Mouse (Mus musculus): Measurements from ENCODE around the gene Myl9. TPM values are rescaled to one million over a fixed set of nuclear protein-coding genes. Genes with fewer than 3 reads are reported as not detected.
"Not testable (repeated sequence)": the region's sequence is repeated elsewhere in the genome, so short reads cannot be mapped to it uniquely, and the experiment has no call there.

Myl9 gene
- polyA plus RNA-seq, 1 experiment from 2014 or later: 400 TPM

GRCm38 (mm10) chr2:156787776-156788105 lies 12.5 kb downstream of the Myl9 start:
- Histone ChIP-seq H3K36me3 (ENCODE audit: control insufficient read depth, insufficient read depth, low read length) (no peaks in the 10 kb centered on the region), H3K9me3 (ENCODE audit: control insufficient read depth, low read length) (peaks cover 8% of the 10 kb centered on the region; the same call in 1 of the 2 replicates)
- no peak for ATAC-seq (ENCODE audit: low read depth)

GRCm38 (mm10) chr2:156788836-156789235 lies 13.6 kb downstream of the Myl9 start:
- Histone ChIP-seq H3K36me3 (ENCODE audit: control insufficient read depth, insufficient read depth, low read length) (no peaks in the 10 kb centered on the region), H3K27me3 (ENCODE audit: control insufficient read depth, insufficient read depth, low read depth, low read length) (no peaks in the 10 kb centered on the region), H3K4me2 (ENCODE audit: low read depth, low read length) (no peak overlapping the region), H3K27ac (ENCODE audit: low read length) (no peak overlapping the region), H3K9ac (ENCODE audit: low read length) (no peak overlapping the region), H3K4me1 (replicated peaks; ENCODE audit: control insufficient read depth, insufficient read depth, low read length) (no peaks in the 10 kb centered on the region), H3K9me3 (ENCODE audit: control insufficient read depth, low read length) (peaks cover 8% of the 10 kb centered on the region; the same call in 1 of the 2 replicates), H3K4me3 (ENCODE audit: low read length) (no peak overlapping the region)
- 70% methylated on average over 1 of the region's 1 CpGs for WGBS
- ATAC-seq (ENCODE audit: low read depth): no peak

More at GRCm38 (mm10) chr2:156787776-156788105, 12.5 kb downstream of the Myl9 start:
- Histone ChIP-seq H3K4me2 (ENCODE audit: low read depth, low read length) (no peak overlapping the region), H3K4me1 (replicated peaks; ENCODE audit: control insufficient read depth, insufficient read depth, low read length) (no peaks in the 10 kb centered on the region), H3K27ac (ENCODE audit: low read length) (no peak overlapping the region), H3K27me3 (ENCODE audit: control insufficient read depth, insufficient read depth, low read depth, low read length) (no peaks in the 10 kb centered on the region), H3K4me3 (ENCODE audit: low read length) (no peak overlapping the region), H3K9ac (ENCODE audit: low read length) (no peak overlapping the region)
- WGBS: 39% methylated on average over 3 of the region's 3 CpGs

- no peak for ATAC-seq (ENCODE audit: low read depth)
- H3K36me3 ChIP-seq (ENCODE audit: control insufficient read depth, insufficient read depth, low read length): no peaks in the 10 kb centered on the region
- no peaks in the 10 kb centered on the region; the same call in 1 of the 2 replicates for H3K9me3 ChIP-seq (ENCODE audit: control insufficient read depth, low read length)
- H3K27ac ChIP-seq (ENCODE audit: low read length): no peak overlapping the region
- no peak overlapping the region for H3K4me3 ChIP-seq (ENCODE audit: low read length)
- no peak overlapping the region for H3K4me2 ChIP-seq (ENCODE audit: low read depth, low read length)
- no peaks in the 10 kb centered on the region for H3K27me3 ChIP-seq (ENCODE audit: control insufficient read depth, insufficient read depth, low read depth, low read length)
- WGBS: 84% methylated on average over 1 of the region's 1 CpGs
- no peaks in the 10 kb centered on the region for H3K4me1 ChIP-seq (replicated peaks; ENCODE audit: control insufficient read depth, insufficient read depth, low read length)
- H3K9ac ChIP-seq (ENCODE audit: low read length): no peak overlapping the region
These were observed 23.3 kb downstream of the Myl9 start for GRCm38 (mm10) chr2:156798516-156798915.

- H3K4me2 ChIP-seq (ENCODE audit: low read depth, low read length): no peak overlapping the region
- no peak for ATAC-seq (ENCODE audit: low read depth)
- no peaks in the 10 kb centered on the region for H3K9me3 ChIP-seq (ENCODE audit: control insufficient read depth, low read length)
- H3K9ac ChIP-seq (ENCODE audit: low read length): no peak overlapping the region
- WGBS: 65% methylated on average over 4 of the region's 4 CpGs
- H3K27ac ChIP-seq (ENCODE audit: low read length): no peak overlapping the region
- no peak overlapping the region for H3K4me3 ChIP-seq (ENCODE audit: low read length)
- no peaks in the 10 kb centered on the region for H3K27me3 ChIP-seq (ENCODE audit: control insufficient read depth, insufficient read depth, low read depth, low read length)
- no peaks in the 10 kb centered on the region for H3K4me1 ChIP-seq (replicated peaks; ENCODE audit: control insufficient read depth, insufficient read depth, low read length)
- H3K36me3 ChIP-seq (ENCODE audit: control insufficient read depth, insufficient read depth, low read length): no peaks in the 10 kb centered on the region
These were observed 25.8 kb downstream of the Myl9 start for GRCm38 (mm10) chr2:156801045-156801444.

DNA sequence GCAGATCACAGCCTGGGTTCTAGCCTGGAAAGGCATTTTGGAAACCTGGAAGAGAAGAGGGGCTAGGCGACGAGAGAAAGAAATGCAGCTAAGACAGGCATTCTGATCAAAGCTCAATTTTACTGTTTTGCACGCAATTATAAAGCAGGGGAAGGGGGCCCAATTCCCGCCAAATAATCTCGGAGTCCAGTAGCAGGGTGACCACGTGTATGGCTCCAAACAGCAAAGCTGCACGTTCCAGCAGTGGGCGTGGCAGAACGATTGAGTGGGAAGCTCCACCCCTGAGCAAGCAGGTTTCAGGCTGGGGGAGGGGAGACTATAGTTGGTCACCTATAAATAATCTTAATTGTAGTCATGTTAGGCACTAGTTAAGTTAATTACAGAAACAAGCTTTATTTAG lies 26.9 kb downstream of the Myl9 start:
- not testable (repeated sequence) for H3K9me3 ChIP-seq (ENCODE audit: control insufficient read depth, low read length); H3K27me3 ChIP-seq (ENCODE audit: control insufficient read depth, insufficient read depth, low read depth, low read length); ATAC-seq (ENCODE audit: low read depth); H3K36me3 ChIP-seq (ENCODE audit: control insufficient read depth, insufficient read depth, low read length); H3K4me3 ChIP-seq (ENCODE audit: low read length); H3K27ac ChIP-seq (ENCODE audit: low read length); H3K9ac ChIP-seq (ENCODE audit: low read length); H3K4me2 ChIP-seq (ENCODE audit: low read depth, low read length); H3K4me1 ChIP-seq (replicated peaks; ENCODE audit: control insufficient read depth, insufficient read depth, low read length)
- 39% methylated on average over 9 of the region's 9 CpGs for WGBS

GRCm38 (mm10) chr2:156803698-156804372 lies 28.6 kb downstream of the Myl9 start:
- ATAC-seq (ENCODE audit: low read depth): no peak
- H3K4me3 ChIP-seq (ENCODE audit: low read length): no peak overlapping the region
- H3K27ac ChIP-seq (ENCODE audit: low read length): no peak overlapping the region
- H3K27me3 ChIP-seq (ENCODE audit: control insufficient read depth, insufficient read depth, low read depth, low read length): no peaks in the 10 kb centered on the region
- H3K9ac ChIP-seq (ENCODE audit: low read length): no peak overlapping the region
- no peaks in the 10 kb centered on the region for H3K9me3 ChIP-seq (ENCODE audit: control insufficient read depth, low read length)
- WGBS: 61% methylated on average over 4 of the region's 4 CpGs
- no peak overlapping the region for H3K4me2 ChIP-seq (ENCODE audit: low read depth, low read length)
- H3K36me3 ChIP-seq (ENCODE audit: control insufficient read depth, insufficient read depth, low read length): no peaks in the 10 kb centered on the region
- no peaks in the 10 kb centered on the region for H3K4me1 ChIP-seq (replicated peaks; ENCODE audit: control insufficient read depth, insufficient read depth, low read length)

DNA sequence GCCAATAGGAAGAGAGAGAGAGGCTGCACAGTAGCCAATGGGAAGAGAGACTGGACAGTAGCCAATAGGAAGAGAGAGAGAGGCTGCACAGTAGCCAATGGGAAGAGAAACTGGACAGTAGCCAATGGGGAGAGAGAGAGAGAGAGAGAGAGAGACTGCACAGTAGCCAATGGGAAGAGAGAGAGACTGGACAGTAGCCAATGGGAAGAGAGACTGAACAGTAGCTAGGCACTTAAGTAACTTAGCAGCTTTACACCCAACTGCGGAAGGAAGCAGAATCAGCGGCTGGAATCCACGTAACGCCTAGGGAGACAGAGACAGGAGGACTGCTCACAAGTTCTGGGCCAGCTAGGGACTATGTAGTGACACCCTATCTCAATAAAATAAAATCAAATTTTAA lies 29.4 kb downstream of the Myl9 start:
- Histone ChIP-seq H3K4me3 (ENCODE audit: low read length) (no peak overlapping the region), H3K4me1 (replicated peaks; ENCODE audit: control insufficient read depth, insufficient read depth, low read length) (no peaks in the 10 kb centered on the region), H3K4me2 (ENCODE audit: low read depth, low read length) (no peak overlapping the region), H3K9ac (ENCODE audit: low read length) (no peak overlapping the region), H3K9me3 (ENCODE audit: control insufficient read depth, low read length) (no peaks in the 10 kb centered on the region), H3K27ac (ENCODE audit: low read length) (no peak overlapping the region), H3K27me3 (ENCODE audit: control insufficient read depth, insufficient read depth, low read depth, low read length) (no peaks in the 10 kb centered on the region), H3K36me3 (ENCODE audit: control insufficient read depth, insufficient read depth, low read length) (no peaks in the 10 kb centered on the region)
- ATAC-seq (ENCODE audit: low read depth): no peak
- 89% methylated on average over 4 of the region's 4 CpGs for WGBS

GRCm38 (mm10) chr2:156806886-156807285 lies 31.7 kb downstream of the Myl9 start:
- Histone ChIP-seq H3K27me3 (ENCODE audit: control insufficient read depth, insufficient read depth, low read depth, low read length) (no peaks in the 10 kb centered on the region), H3K9me3 (ENCODE audit: control insufficient read depth, low read length) (no peaks in the 10 kb centered on the region), H3K36me3 (ENCODE audit: control insufficient read depth, insufficient read depth, low read length) (no peaks in the 10 kb centered on the region), H3K4me1 (replicated peaks; ENCODE audit: control insufficient read depth, insufficient read depth, low read length) (no peaks in the 10 kb centered on the region), H3K9ac (ENCODE audit: low read length) (no peak overlapping the region), H3K4me3 (ENCODE audit: low read length) (no peak overlapping the region), H3K4me2 (ENCODE audit: low read depth, low read length) (no peak overlapping the region), H3K27ac (ENCODE audit: low read length) (no peak overlapping the region)
- ATAC-seq (ENCODE audit: low read depth): no peak
- WGBS: 54% methylated on average over 6 of the region's 6 CpGs

GRCm38 (mm10) chr2:156809579-156809978 lies 34.4 kb downstream of the Myl9 start:
- H3K4me2 ChIP-seq (ENCODE audit: low read depth, low read length): no peak overlapping the region
- no peak overlapping the region for H3K9ac ChIP-seq (ENCODE audit: low read length)
- WGBS: 29% methylated on average over 2 of the region's 2 CpGs
- peaks cover 6% of the 10 kb centered on the region for H3K4me1 ChIP-seq (replicated peaks; ENCODE audit: control insufficient read depth, insufficient read depth, low read length)
- no peak overlapping the region for H3K4me3 ChIP-seq (ENCODE audit: low read length)
- H3K27me3 ChIP-seq (ENCODE audit: control insufficient read depth, insufficient read depth, low read depth, low read length): no peaks in the 10 kb centered on the region
- H3K9me3 ChIP-seq (ENCODE audit: control insufficient read depth, low read length): no peaks in the 10 kb centered on the region
- peak; percentile 48; the same call in 1 of the 2 replicates for ATAC-seq (ENCODE audit: low read depth)
- no peaks in the 10 kb centered on the region for H3K36me3 ChIP-seq (ENCODE audit: control insufficient read depth, insufficient read depth, low read length)
- H3K27ac ChIP-seq (ENCODE audit: low read length): no peak overlapping the region

GRCm38 (mm10) chr2:156810716-156811115 lies 35.5 kb downstream of the Myl9 start:
- Histone ChIP-seq H3K4me1 (replicated peaks; ENCODE audit: control insufficient read depth, insufficient read depth, low read length) (peaks cover 18% of the 10 kb centered on the region), H3K36me3 (ENCODE audit: control insufficient read depth, insufficient read depth, low read length) (no peaks in the 10 kb centered on the region), H3K4me3 (ENCODE audit: low read length) (no peak overlapping the region), H3K4me2 (ENCODE audit: low read depth, low read length) (no peak overlapping the region), H3K9ac (ENCODE audit: low read length) (no peak overlapping the region), H3K27ac (ENCODE audit: low read length) (no peak overlapping the region), H3K9me3 (ENCODE audit: control insufficient read depth, low read length) (no peaks in the 10 kb centered on the region), H3K27me3 (ENCODE audit: control insufficient read depth, insufficient read depth, low read depth, low read length) (no peaks in the 10 kb centered on the region)
- ATAC-seq (ENCODE audit: low read depth): no peak
- WGBS: 90% methylated on average over 10 of the region's 10 CpGs

All from lung, embryonic 16.5 days (tissue).